Mouse (Mus musculus) heart, postnatal 4 days (tissue): ENCODE results near the gene Dbndd2. TPM values are rescaled to one million over a fixed set of nuclear protein-coding genes. Genes with fewer than 3 reads are reported as not detected.

Experiments
- DNase-seq: peaks from one replicate; pipeline ENCODE4 v3.0.0; 2021
- total RNA-seq, 2 experiments: library from RNA; stranded (reverse); gene quantifications; 2 replicates each; pipeline ENCODE4 v1.2.3; 2021

The Dbndd2 gene
- total RNA-seq, 2 experiments from 2014 or later = 19.2 to 21.2 TPM

DNA sequence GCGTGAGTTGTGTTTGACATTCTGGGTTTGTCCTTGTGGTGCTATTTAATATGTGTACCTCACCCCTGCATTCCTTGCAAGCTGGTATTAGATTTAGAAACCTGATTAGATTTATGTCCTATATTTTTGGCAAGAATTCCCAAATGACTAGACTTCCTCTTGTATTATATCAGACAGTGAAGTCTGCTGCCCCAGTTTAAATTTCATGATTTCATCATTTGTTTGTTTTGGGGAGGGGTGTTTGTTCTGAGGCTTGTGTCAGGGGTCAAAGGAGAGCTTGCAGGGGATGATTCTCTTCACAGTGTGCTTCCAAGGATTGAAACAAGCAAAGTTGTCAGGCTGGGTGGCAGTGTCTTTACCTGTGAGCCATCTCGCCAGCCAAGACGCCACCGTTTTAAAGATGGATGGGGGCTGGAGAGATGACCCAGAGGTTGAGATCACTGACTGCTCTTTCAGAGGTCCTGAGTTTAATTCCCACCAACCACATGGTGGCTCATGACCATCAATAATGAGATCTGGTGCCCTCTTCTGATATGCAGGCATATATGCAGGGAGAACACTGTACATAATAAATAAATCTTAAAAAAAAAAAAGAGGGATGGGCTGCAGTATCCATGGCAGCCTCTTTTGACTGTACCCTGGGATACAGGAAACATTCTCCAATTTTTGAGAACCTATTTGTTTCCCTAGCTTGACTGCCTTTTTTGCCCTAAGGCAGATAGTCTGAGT lies 19.9 kb downstream of the Dbndd2 start:
- DNase-seq = no peak

DNA sequence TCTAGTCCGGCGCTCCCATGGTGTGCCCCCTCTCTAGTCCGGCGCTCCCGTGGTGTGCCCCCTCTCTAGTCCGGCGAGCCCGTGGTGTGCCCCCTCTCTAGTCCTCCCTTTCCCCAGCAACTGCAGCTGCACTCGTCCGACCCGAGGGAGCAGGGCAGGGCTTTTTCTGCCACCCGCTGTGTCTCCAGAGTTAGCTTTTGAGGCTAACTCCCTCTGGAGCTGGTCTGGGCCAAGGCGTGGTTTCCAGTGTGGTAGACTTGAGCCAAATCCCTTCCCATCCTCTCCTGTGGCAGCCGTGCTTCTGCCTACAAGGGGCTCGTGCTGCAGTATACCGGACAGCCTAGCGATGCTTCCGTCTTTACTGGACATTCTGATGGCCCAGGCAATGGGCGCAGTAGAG lies 21.9 kb downstream of the Dbndd2 start:
- no peak for DNase-seq

DNA sequence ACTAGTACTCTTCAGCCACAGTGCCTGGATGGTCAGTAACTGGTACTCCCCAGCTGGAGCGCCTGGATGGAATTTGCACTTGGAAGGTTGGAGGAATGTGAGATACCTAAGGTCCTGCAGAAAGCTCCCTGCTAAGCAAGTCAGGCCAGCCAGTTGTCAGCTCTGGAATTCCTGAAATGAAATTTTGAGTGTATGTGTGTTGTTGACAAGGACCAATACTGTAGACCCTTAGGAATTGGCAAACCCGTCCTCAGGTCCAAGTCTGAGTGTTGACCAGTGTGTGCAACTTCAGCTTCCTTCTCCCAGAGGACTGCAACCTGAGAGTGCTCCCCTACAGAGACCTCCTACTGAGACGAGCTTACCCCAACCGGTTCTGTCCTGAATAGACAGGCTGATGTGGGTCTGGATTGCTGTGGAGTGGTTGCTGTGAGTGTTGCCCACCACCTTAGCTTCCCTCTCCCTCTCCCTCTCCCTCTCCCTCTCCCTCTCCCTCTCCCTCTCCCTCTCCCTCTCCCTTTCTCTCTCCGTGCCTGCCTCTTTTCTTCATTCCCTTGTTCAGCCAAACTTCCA lies 24.8 kb downstream of the Dbndd2 start:
- DNase-seq = no peak

DNA sequence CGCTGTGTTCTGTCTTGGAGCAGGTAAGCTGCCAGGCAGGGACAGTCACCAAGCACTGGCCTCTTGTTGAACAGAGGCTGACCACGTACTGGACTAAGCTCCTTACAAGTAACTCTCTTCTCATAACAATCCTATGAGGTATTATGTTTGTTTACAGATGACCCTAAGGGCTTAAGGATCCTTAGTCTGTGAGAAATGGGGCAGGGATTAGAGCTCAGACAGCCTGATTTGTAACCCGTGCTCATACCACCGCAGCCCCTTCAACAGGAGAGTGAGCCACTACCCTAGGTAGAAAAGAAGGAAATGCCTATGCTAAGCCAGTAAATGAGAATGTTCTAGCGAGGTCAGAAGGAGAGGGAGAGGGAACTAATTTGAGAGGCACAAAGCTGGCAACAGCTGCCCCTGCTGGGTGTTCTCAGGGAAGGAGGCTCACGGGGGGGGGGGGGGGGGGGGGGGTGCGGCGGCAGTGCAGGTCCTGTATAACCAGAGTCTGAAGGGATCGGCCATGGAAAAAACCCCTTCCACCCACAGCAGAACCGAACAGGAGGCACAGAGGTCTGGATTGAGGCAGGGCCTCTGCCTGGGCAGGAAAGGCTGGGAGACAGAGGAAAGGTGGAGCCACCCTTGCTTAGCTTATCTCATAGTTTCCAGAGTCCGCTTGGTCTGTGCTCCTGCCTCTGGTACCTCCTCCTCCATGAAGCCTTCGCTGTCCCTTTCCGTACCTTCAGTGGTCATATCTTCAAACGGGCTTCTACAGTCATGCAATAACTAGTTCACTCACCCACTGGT lies 26.4 kb downstream of the Dbndd2 start:
- DNase-seq = no peak

DNA sequence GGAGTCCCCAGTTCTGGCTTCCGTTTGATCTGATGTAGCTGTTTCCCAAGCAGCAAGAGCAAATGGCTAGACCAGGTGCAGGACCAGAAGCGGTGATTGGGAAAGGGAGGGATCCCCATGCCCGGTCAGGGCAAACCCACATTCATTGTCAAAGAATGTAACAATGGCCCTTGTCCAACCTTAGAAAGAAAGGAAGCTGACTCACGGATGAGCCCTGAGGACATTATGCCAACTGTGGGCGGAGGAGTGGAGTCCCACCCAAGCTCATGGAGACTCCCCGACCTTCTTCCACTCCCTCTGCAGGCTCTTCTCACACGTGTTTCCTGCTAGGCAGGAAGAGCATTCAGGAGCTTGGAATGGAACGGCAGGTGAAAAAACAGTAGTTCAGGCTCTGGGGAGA lies 27.5 kb downstream of the Dbndd2 start:
- peak; percentile 57 for DNase-seq

DNA sequence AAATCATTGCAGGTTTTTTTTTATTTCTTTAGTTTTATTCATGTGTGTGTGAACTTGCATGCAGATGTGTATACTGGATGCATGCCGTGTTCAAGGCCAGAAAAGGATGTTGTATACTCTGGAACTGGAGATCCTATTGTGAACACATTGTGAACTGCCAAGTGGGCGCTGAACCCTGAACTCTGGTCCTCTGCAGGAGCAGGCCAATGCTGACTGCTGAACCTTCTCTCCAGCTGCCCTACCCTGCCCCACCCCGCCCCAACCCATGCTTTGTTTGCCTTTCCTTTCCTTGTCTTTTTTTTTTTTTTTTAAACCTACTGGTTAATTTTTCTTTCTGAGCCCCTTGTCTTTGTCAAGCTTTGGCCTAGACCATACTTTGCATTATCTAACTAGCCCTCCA lies 29.0 kb downstream of the Dbndd2 start:
- no peak for DNase-seq

DNA sequence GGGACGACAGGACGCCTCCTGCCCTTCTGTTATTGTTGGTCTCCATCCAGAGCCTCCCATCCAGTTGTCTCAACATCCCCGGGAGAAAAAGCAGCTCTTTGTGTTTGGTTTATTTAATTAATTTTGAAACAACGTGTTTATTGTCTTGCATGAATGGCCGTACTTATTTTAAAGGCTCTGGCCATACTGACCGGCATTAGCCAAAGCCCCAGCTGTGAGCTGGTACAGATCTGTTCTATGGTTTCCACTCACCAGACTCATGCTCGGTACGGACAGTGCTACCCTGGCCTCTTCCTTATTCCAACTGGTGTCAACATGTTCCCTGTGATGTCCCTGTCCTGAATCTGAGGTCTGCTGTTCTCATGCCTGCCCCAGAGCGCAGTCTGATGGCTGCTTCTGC lies 30.0 kb downstream of the Dbndd2 start:
- DNase-seq = no peak

DNA sequence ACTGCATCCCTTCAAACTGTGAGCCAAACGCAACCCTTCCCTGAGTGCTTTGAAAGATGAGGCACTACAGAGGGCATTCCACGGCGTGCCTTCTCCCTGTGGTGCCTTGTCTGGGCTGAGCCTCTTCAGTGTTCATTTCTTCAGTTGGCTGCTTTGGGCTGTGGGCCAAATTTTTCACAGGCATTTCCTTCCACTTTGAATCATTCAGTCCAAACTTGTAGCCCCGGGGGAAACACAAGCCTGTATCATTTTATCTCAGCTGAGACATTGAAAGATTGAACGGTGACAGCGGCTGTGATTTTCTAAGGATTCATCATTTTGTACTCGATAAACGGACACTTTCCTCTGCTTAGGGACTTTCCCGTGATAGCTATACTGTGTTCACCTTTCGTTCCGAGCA lies 30.7 kb downstream of the Dbndd2 start:
- DNase-seq = no peak

DNA sequence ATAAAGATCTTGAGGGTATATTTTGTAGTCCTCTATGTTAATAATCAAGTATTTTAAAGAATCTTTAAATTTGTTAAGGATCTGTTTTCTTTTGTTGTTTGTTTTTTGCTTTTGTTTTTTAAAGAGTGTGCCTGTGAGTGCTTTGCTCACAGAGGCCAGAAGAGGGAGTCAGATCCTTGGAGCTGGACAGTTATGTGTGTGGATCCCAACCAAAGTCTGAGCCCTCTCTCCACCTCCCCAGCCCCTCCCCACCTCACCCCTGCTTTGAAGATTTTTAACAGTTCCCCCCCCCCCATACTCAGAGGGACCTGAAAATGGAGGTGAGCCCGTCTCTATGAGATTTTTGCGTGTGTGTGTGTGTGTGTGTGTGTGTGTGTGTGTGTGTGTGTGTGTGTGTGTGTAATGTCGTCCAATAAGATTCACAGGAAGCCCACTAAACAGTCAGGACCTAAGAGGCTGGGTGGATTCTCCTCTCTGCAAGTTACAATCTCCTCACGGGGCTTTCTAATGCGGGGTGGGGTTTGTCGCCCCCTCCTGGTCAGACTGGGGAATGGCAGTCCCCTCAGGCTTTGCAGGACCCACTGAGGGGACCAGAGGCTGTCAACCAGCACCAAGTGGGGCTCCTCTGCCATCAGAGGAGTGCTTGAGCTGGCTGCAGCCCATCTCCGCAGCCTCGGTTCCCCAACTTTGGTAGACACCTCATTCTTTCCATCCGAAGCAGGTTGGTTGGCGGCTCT lies 31.7 kb downstream of the Dbndd2 start:
- DNase-seq = peak; percentile 74

DNA sequence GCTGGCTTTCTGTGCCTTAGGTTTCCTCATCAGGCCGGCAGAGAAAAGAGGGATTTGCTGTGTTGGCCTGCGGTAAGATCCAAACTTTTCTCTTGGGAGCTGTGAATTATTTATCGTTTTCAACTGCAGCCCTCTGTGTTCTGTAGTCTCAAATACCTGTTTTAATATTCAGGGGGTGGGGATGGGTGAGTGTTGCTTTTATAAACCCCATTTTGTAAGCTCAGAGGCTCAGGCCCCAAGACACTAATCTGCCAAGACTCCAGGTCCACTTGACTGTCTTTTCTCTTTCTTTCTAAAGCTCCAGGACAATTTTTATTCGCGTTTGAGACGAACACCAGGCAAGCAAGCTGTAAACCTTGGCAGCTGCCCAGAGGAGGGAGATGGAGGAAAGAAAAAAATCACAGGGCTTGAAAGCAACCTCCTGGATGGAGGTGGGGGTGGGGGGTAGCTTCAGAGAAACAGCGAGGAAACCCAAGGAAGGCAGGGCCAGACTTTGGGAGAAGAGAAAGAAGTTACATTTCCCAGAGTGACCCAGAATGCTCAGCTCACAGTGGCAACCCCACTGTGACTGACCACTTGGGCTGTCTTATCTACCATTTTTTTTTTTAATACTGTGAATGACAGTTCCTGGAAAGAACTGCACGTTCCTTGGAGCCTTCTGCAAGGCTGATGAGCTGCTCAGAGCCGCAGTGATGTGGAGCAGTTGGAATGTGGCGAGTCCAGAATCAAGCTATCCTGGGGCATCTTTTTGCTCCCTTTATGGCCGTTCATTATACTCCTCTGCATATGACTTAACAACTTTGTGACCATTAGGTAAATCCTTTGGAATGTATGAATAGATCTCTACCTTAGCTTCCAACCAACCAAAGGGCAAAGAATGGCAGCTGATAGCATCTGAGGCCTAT lies 32.6 kb downstream of the Dbndd2 start:
- no peak for DNase-seq

DNA sequence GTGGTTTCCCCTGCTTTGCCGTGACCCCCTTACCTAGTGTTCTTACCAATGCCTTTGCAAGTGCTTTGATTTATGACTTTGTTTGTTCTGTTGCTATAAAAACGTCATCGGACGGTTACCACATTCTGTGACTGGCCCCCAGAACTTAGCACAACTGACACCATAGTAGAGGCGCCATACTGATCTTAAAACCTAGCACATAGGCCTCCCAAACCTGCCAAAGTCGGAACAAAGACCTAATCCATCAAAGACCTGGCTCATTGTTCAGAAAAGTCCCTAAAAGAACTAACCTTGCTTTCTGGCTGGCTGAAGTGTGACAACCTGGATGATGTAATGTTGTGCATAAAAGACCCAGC lies 33.2 kb downstream of the Dbndd2 start:
- no peak for DNase-seq

DNA sequence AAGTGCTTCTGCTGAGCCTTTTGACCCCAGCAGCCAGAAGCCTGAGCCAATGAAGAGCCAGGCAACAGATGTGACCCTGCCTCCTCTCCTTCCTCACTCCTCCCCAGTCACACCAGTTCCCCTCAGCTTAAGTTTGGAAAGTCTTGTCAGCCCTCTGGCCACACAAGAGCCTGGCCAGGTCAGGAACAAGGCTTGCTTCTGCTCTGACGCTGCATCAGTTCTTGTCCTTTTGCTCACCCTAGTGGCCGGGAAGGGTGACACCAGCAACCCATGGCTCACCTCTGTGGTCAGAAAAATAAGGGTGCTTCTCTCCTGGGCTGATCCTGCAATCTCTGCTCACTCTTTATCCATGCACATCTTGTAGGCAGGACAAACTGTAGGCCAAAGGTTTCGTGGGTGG lies 34.9 kb downstream of the Dbndd2 start:
- peak; percentile 68 for DNase-seq

DNA sequence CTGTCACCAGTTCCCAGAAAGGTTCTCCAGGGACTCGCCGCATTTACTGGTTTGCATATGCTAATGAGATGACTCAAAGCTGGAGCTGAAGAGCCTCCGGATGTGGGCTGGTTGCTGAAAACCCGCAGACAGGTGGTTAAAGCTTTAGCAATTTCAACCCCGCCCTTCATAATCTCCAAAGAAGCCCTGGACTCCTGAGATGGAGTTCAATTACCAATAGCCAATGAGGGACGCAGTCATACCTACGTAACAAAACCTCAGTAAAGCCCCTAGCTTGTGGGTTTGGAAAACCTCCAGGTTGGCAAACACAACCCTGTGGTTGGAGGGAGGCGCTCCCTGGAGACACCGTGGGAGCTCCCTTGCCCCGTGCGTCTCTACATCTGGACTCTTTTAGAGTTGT lies 35.9 kb downstream of the Dbndd2 start:
- DNase-seq = no peak

DNA sequence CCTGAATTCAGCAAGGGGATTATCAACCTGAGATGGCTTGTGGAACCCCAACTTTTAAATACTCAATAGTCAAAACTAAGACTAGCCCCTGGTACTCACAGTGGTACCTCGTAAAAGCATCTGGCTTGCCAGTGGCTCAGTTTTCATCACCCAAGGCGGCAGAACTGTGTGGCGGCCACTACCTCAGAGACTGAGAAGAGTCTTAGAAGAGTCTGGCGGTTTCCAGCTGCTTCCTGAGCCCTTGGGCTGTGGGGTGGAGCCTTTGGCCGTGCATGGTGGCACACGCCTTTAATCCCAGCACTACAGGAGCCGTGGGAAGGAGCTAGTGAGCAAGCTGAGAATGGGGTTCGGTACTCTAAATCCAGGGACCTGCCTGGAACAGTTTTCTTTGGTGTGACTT lies 36.4 kb downstream of the Dbndd2 start:
- no peak for DNase-seq

DNA sequence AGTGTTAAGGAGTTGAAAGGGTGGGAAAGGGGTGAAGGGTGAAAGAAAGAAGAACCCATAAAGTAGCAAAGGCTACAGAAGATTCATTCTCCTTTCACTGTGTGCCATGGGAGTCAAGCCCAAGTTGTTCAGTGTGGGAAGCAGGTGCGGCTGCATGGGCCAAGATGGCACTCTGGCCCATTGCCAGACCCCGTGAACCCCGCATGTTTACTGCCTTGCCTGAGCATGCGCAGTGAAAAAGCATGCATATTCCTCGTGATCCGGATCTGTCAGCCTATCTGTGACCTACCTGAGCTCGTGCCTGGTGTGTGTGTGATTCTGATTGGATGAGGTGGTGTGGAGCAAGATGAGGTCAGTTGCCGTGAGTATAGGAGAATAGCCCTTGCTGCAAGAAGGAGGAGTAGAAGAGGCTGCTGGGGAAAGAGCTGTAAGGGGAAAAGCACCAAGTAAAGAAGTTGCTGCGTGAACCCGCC lies 37.4 kb downstream of the Dbndd2 start:
- no peak for DNase-seq

DNA sequence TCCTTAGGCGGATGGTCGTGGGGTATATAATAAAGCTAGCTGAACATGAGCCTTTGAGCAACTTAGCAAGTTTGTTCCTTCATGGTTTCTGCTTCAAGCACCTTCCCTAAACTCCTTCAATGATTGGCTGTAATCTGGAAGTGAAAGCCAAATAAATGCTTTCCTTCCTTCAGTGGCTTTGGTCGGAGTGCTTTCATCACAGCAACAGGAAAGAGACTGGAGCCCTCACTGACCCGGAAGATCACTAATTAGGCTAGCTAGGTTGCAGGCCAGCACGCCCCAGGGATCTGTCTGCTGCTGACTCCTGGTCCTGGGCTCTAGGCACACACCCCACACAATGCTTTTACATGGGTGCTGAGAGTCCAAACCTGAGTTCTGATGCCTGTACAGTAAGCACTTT lies 42.7 kb downstream of the Dbndd2 start:
- DNase-seq = no peak

DNA sequence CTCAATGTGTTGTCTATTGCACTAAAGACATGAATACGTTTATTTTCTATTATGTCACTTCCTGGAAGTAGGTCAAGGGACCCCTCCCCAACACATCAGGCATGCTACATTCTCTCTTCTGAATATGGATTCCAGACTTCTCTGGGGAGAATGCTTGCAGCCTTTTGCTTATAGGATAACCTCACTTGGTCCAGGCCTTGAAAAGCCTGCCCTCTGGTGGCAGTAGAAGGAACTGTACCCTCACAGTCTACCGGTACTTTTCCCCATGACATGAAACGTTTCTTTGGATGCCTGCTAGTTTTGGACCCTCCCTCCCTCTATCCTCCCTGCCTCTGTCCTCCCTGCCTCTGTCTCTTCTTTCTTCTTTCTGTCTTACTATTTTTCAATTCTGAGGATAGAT lies 45.3 kb downstream of the Dbndd2 start:
- DNase-seq = peak; percentile 84

DNA sequence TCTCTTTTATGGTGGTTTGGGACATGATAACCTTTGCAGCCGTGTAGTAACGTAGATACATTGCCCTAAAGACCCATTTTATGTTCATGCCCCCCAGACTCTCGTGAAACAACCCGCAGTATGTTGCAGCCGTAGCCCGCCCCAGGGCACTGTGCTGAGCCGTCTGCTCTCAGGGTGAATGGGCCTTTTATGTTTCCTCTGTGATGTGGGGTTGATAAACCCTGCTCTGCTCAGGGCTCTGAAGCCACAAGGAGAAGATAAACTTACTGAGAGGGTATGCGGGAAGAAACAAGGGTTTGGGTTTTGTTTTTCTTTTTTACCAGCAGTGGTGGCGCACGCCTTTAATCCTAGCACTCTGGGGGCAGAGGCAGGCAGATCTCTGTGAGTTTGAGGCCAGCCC lies 48.4 kb downstream of the Dbndd2 start:
- DNase-seq = no peak

DNA sequence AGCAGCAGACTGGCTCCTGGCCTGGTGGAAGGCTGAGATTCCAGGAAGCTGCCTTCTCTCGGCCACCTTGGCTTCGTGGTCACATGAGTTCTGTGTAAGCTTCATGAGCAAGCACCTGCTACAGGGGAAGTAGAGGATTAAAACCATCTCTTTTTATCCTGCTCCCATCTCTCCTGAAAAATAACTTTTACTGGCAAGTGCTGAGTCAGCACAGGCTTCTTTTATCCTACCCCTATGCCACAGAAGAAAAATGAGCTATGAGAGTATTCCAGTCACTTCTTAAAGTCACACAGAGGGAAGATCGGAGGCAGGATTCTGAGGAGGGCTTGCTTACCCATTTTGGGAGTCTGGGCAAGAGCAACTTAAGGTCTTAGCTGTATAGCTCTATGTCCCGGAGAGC lies 51.1 kb downstream of the Dbndd2 start:
- no peak for DNase-seq

DNA sequence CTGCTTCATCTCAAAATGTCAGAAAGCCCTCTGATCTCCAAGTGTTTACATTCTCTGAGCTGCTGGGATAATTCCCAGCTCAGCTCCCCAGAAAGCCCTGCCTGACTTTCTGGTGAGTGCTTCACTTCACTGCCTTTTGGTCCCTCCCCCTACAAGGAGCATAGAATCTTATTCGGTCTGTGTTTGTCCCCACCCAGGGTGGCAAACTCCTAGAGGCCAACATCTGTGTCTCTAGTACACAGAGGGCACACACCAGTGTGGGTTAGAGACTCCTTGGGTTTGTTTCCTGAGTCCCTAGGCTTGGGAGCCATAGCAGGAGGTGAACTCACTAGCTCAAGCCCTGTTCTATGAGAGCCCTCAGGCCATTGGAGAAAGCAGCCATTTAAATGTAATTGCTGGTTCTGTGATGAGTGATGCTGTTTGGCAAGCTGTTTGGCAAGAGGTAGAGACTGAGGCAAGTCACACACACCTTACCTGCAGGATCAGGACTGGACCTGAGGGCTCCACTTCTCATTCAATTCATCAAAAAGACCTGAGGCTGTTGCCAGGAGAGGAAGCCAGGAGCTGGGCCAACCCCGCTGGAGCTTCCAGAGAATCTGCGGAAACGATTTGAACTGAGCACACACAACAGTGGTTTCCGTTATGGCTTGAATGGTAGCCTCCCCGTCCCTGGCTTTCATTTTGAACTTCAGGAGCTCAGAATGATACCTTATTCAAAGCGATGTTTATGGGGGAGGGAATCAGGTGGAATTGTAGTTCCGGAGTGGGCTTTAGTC lies 54.9 kb downstream of the Dbndd2 start:
- no peak for DNase-seq

DNA sequence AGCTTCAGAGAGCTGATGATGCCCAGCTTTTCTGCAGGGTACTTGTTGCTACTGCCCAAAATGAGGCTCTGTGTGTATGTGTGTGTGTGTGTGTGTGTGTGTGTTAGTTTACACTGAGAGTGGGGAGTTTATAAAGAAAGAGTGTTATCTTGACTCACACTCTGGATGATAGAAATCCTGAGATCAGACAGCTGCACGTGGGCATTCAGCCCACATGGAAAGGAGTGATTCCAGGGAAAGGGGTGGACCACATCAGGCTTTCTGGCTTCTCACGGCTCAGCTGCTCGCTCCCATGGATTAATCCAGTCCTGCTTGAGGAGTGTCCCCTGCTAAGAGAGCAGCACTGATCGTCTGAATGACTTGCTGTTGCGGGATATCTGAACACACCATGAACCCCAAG lies 56.2 kb downstream of the Dbndd2 start:
- no peak for DNase-seq
